Mouse (Mus musculus): ENCODE results near the gene Mrpl51.

- TF ChIP-seq CTCF (conservative IDR thresholded peaks at IDR 0.05; ENCODE audit: low read length) (no peak), NANOG (IDR thresholded peaks at IDR 0.05; ENCODE audit: borderline replicate concordance, low read length) (no peak), POU5F1 (IDR thresholded peaks at IDR 0.05; ENCODE audit: borderline replicate concordance, low read length) (peak; percentile 100)
Observed at GRCm38 (mm10) chr6:125215148-125215954, 23.8 kb downstream of the Mrpl51 start, which contains the start of gene Vamp1.

Data from E14TG2a.4 (cell line).